In genomic region chr4:43860744-43861519, GRCm38 (mm10) we compare ENCODE assay signal across 8 mouse cellular contexts. TPM values are rescaled to one million over a fixed set of nuclear protein-coding genes. Genes with fewer than 3 reads are reported as not detected.
DNase-seq lines count a peak whose midpoint lies in the region; ATAC-seq and TF ChIP-seq lines count a peak whose summit lies in the region.
"Had no signal": no experiment of that assay in that cellular context is flagged by ENCODE, and none has a peak within 500 bp of the region (broad histone marks: within the 10 kb centered on the region; RNA-seq: fewer than 3 reads in every experiment).

No protein-coding gene starts in this region.

- TF ChIP-seq CTCF in small intestine, adult 2 months (IDR thresholded peaks at IDR 0.05; ENCODE audit: extremely low read depth, insufficient read length, insufficient replicate concordance, low read depth, low read length) = peak; percentile 81; the same call in 1 of the 2 replicates

- intact Hi-C loops in heart, postnatal 36 days (cut with DNase I) = loop anchor here (1.0 to 10.0 kb wide), 6 partner anchors 36 to 436 kb away; partner anchors contain the start of genes Fam166b and Npr2

- no peak overlapping the region for H3K4me2 ChIP-seq in forebrain, embryonic 15.5 days (replicated peaks)

- H3K4me3 ChIP-seq in forebrain, embryonic 15.5 days = no peak overlapping the region
- H3K4me3 ChIP-seq in small intestine, adult 2 months (ENCODE audit: low read depth, low read length) = no peak overlapping the region
- H3K4me3 ChIP-seq: myocyte had no signal

- no peaks in the 10 kb centered on the region for H3K9me3 ChIP-seq in forebrain, embryonic 15.5 days

- no peak for TF ChIP-seq POLR2A in small intestine, adult 2 months (IDR thresholded peaks at IDR 0.05; ENCODE audit: low read depth, low read length)

- DNase-seq in NIH3T3 (ENCODE audit: low read depth) = peak; percentile 84
- DNase-seq in heart, postnatal 36 days = peak; percentile 63 to 80
- peak; percentile 59 to 68 for DNase-seq in layer of hippocampus, postnatal 14 days (ENCODE audit: low spot score in 2 of 2)

- WGBS in forebrain, embryonic 15.5 days = 15% methylated on average over 14 of the region's 14 CpGs
- 18% methylated on average over 14 of the region's 14 CpGs for WGBS in small intestine, adult 2 months

- no peaks in the 10 kb centered on the region for H3K4me1 ChIP-seq in forebrain, embryonic 15.5 days
- no peaks in the 10 kb centered on the region for H3K4me1 ChIP-seq in small intestine, adult 2 months (ENCODE audit: control insufficient read depth, insufficient read depth, insufficient read length, low read length)

- H3K27ac ChIP-seq in forebrain, embryonic 15.5 days (replicated peaks) = no peak overlapping the region
- no peak overlapping the region for H3K27ac ChIP-seq in small intestine, adult 2 months (ENCODE audit: insufficient read depth, low read depth, low read length)

- no peak overlapping the region for H3K9ac ChIP-seq in forebrain, embryonic 15.5 days (replicated peaks)

- no peaks in the 10 kb centered on the region for H3K27me3 ChIP-seq in forebrain, embryonic 15.5 days
- no peaks in the 10 kb centered on the region for H3K27me3 ChIP-seq in small intestine, adult 2 months (ENCODE audit: control insufficient read depth, insufficient read depth, low read length)

- ATAC-seq in cerebellum, adult (ENCODE audit: insufficient number of reproducible peaks, low FRiP score, low TSS enrichment) = peak; percentile 66
- 0 out of 2 replicates have a peak, but pooled peaks have one; percentile 23 for ATAC-seq in forebrain, embryonic 15.5 days (replicated peaks)
- peak; percentile 89 for ATAC-seq in megakaryocyte progenitor cell, adult 5-6 weeks (replicated peaks; ENCODE audit: poor library complexity)

- H3K36me3 ChIP-seq in forebrain, embryonic 15.5 days = no peaks in the 10 kb centered on the region
- H3K36me3 ChIP-seq in small intestine, adult 2 months (ENCODE audit: control insufficient read depth, insufficient read depth, low read length) = no peaks in the 10 kb centered on the region

RNA-seq across cellular contexts. Expression of gene Olfr155, which starts 9.6 kb away (rescaled TPM):
- not detected in 2 replicates for polyA plus RNA-seq in forebrain, embryonic 15.5 days (2015; fragmentation: Nextera tagmentation; extraction: Ambion mirVana)
- not detected for total RNA-seq in heart, postnatal 36 days (2021)
- not detected for total RNA-seq in layer of hippocampus, postnatal 14 days (2021)
- not detected in 2 replicates for total RNA-seq in megakaryocyte progenitor cell, adult 5-6 weeks (2015)
- total RNA-seq in megakaryocyte progenitor cell, adult 5-6 weeks (2017) = not detected in 2 replicates
- polyA plus RNA-seq in small intestine, adult 2 months (2012; rRNA removed) = not detected in 2 replicates
- polyA plus RNA-seq: myocyte had no signal

RNA-seq across cellular contexts. Expression of gene Reck, which starts 14.4 kb away (rescaled TPM):
- polyA plus RNA-seq in forebrain, embryonic 15.5 days (2015; fragmentation: Nextera tagmentation; extraction: Ambion mirVana) = 4.1 and 4.4 TPM in 2 replicates
- total RNA-seq in heart, postnatal 36 days (2021) = 1 to 10 TPM; 6.3 to 7.4 TPM
- 1 to 10 TPM; 5.9 to 6.5 TPM for total RNA-seq in layer of hippocampus, postnatal 14 days (2021)
- total RNA-seq in megakaryocyte progenitor cell, adult 5-6 weeks (2015) = 1.5 and 1.8 TPM in 2 replicates
- total RNA-seq in megakaryocyte progenitor cell, adult 5-6 weeks (2017) = 1.1 and 4.4 TPM in 2 replicates
- 1.3 and 2.1 TPM in 2 replicates for polyA plus RNA-seq in small intestine, adult 2 months (2012; rRNA removed)

RNA-seq across cellular contexts. Expression of gene Olfr157, which starts 20.9 kb away (rescaled TPM):
- polyA plus RNA-seq in forebrain, embryonic 15.5 days (2015; fragmentation: Nextera tagmentation; extraction: Ambion mirVana) = not detected in 2 replicates
- not detected for total RNA-seq in heart, postnatal 36 days (2021)
- total RNA-seq in layer of hippocampus, postnatal 14 days (2021) = not detected
- not detected in 2 replicates for total RNA-seq in megakaryocyte progenitor cell, adult 5-6 weeks (2015)
- not detected in 2 replicates for total RNA-seq in megakaryocyte progenitor cell, adult 5-6 weeks (2017)
- polyA plus RNA-seq in small intestine, adult 2 months (2012; rRNA removed) = 0.04 and 0.10 TPM in 2 replicates
- polyA plus RNA-seq: myocyte had no signal

RNA-seq across cellular contexts. Expression of gene Olfr156, which starts 37.2 kb away (rescaled TPM):
- not detected in 2 replicates for polyA plus RNA-seq in forebrain, embryonic 15.5 days (2015; fragmentation: Nextera tagmentation; extraction: Ambion mirVana)
- not detected for total RNA-seq in heart, postnatal 36 days (2021)
- total RNA-seq in layer of hippocampus, postnatal 14 days (2021) = not detected
- total RNA-seq in megakaryocyte progenitor cell, adult 5-6 weeks (2015) = not detected in 2 replicates
- total RNA-seq in megakaryocyte progenitor cell, adult 5-6 weeks (2017) = not detected in 2 replicates
- not detected in 2 replicates for polyA plus RNA-seq in small intestine, adult 2 months (2012; rRNA removed)
- polyA plus RNA-seq: myocyte had no signal

Comparison
In these comparisons a context has a peak if more than half of its experiments do, and no peak if none do; other contexts are left out.
1. ATAC-seq: peak in every context shown above with its lines; median percentile 89 in megakaryocyte progenitor cell, adult 5-6 weeks; 66 in cerebellum, adult; 23 in forebrain, embryonic 15.5 days.